Mouse (Mus musculus) monocyte, adult 5-6 weeks (primary cell): ENCODE measurements at regions not wholly inside any gene's neighbourhood (a gene's known extent, or its start where the extent isn't known, plus 50 kb on each side); places are given as distances from the start of the nearest gene placed in this dataset.

Source experiments
- ATAC-seq: fragments of 153-309, 156-312 bp; replicated peaks from 2 replicates; pipeline ENCODE4 v1.8.0; 2017; ENCODE audit warnings: mild to moderate bottlenecking; ENCODE audit not compliant: low TSS enrichment, insufficient number of reproducible peaks, severe bottlenecking, poor library complexity, low FRiP score

- no peak for ATAC-seq
These were observed 79.2 kb downstream of the 1700020N01Rik start for GRCm38 (mm10) chr10:21672171-21672570.

DNA sequence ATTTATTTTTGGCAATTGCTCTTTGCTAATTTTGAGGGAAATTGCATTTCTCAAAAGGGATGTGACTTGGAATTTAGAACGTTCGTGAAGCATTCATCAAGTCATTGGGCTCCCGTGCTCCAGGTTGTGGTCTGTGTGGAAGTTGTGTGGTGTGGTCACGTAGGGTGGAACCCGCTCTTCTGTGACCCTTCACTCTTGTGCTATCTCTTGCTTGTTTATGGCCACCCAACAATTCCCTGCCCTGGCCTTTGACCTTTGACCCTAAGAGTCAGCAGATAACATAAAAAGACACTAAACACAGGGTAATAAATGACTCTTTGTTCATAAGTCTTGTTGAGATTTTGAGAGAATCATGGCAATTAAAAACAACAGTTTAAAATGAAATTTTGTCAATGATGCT lies 79.7 kb downstream of the 1700020N01Rik start:
- no peak for ATAC-seq

DNA sequence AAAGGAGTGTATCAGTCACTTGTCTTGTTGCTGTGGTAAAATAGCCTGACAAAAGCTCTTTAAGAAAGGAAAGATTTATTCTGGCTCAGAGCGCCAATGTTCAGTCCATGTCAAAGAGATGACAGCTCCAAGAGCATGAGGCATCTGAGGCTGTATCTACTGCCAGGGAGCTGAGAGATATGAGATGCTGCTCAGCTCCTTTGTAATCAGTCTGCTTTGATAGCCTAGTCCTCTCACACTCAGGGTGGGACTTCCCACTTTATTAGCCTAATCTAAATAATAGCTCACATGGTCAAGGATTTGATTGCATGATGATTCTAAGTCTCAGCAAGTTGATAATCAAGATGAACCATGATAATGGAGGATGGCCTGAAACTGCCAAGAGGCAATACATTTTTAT lies 80.9 kb downstream of the 1700020N01Rik start:
- no peak for ATAC-seq

DNA sequence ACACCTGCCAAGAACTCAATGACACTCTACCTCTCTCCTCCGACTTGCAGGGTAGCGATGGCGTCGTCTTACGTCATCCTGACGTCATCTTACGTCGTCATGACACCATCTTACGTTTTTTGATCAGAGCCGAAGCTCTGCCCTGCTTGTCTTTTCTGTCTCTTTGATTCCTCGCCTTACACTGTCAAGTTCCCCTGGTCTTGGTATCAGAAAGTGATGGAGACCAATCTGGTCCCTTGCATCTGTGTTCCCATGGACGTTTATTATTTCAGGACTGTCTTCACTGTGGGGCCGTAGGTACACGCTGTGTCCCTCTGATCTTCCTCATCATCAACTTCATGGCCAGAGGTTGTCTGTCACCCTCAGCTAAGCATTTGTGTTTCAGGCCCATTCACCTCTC lies 82.8 kb downstream of the 1700020N01Rik start:
- no peak for ATAC-seq

GRCm38 (mm10) chr10:21677911-21678310 lies 85.0 kb downstream of the 1700020N01Rik start:
- ATAC-seq, result no peak

DNA sequence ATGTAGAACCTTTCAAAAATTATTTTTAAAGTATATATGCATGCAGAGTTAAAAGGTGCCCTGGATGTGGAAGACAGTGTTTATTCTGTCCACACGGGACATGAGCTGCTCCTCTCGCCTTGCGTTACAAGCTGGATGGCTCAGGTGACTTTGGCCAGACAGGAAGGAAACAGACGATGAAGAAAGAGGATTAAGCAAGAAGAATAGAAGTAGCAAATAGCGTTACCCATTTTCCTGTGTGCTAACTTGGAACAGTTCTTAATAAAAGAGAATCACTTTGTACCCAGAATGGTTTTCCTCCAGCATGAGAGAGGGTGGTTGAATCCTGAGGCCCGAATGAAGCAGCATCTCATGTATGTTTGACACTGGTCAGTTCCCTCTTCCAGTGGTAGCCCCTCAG lies 85.4 kb downstream of the 1700020N01Rik start:
- ATAC-seq, result no peak

- no peak for ATAC-seq
These were observed 86.0 kb downstream of the 1700020N01Rik start for GRCm38 (mm10) chr10:21678811-21679451.

DNA sequence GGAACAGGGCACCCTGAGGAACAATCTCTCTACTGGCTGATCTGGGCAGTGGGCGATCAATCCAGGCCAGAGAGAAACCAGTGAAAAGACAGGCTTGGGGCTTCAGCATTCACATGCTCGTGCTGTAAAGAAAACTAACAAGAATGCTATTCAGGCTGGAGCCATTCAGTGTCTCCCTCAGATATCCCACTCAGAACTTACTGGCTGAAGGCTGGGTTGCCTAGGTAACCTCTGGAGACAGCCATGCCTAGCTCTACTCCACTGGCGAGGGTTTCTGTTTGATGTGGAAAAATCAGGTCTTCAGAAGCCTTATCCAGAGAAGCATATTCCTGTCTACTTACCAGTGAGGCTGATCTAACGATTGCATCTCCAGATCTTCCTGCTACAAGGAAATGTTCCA lies 87.8 kb downstream of the 1700020N01Rik start:
- no peak for ATAC-seq

DNA sequence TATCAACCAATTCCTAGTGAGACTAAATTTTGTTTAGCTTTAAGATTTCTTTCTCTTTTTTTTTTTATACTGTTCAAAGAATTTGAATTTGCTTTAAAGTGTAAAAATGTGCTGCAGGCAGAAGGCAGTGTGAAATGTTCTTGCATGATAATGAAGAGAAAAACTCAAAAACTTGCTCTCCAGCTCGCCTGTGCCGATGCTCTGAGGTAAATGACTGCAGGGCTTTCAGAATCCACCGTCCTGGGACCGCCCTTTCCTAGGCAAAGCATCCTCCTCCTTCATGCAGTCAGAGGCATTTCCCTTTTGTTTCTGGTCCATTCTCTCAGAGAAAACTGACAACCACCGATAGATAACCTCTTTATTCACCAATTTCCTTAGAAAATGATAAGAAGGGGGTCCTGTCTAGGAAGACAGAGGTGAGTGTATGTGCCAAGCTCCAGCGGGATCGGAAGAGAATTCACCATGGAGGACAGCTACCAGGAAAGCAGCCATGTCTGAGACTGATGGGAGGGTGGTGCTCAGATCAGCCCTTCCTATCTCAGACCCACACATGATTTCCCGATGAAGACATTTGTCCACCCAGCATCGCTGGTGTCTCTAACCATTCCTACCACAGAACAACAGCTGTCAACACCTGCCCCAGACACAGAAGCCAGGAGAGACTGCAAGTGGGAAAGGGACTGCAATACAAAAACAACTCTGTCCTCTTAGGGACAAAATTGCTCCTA lies 91.5 kb downstream of the 1700020N01Rik start:
- ATAC-seq, result no peak

- ATAC-seq, result no peak; the same call in 1 of the 2 replicates
These were observed 92.3 kb downstream of the 1700020N01Rik start for GRCm38 (mm10) chr10:21685122-21685798.

DNA sequence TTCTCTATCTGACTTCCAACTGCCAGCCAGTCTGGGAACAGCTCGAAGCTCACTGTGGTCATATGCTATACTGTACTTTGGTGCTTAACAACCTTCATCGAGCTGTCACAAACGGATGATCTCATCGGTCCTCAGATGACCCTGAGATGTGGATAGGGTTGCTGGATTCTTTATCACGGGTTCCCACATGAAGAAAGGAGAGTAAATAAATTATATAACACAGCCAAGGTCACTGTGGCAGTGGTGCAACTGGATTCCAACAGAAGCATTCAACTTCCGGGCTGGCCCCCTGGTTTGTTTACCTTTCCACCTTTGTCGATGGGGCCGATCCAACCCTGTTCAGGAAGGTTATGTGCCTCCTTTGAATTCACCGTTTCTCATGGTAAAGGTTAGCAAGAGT lies 93.1 kb downstream of the 1700020N01Rik start:
- no peak for ATAC-seq

DNA sequence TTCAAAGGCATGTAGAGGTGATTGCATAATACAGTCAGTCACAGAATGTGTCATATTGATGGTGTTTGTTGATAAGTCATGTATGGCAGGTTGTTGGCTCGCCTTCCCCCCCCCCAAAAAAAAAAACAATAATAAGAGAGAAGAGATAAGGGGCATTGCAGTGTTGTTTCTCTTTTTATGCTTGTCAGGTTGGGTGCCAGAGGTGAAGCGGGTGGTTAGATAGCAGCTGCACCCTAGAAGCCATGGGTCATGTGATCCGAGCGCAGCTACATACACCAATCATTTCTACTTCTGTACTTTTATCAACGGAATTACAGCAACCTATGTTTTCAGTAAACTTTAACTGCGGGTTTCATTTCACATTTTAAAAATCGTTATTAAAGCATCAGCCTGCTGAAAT lies 94.5 kb downstream of the 1700020N01Rik start:
- ATAC-seq, result no peak

- no peak for ATAC-seq
These were observed 95.6 kb downstream of the 1700020N01Rik start for GRCm38 (mm10) chr10:21688513-21688912.

DNA sequence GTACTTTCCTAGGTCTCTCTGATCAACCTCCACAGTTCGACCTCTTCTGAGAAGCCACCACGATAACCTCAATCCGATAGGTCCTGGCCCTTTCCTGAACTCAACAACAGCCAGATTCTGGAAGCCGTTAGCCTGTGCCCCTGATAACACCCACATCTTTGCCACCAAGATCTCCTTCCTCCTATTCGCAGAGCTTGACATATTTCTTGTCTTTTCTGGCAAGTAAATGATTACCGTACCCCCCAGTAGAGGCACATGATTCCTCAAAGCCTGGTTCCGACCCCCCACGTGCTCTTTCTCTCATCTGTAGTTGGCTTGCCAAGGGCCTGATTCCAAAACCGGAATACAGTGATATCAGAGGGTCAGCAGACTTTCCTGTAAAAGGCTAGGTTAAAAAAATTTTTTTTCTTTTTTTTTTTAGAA lies 96.9 kb downstream of the 1700020N01Rik start:
- ATAC-seq, result no peak

DNA sequence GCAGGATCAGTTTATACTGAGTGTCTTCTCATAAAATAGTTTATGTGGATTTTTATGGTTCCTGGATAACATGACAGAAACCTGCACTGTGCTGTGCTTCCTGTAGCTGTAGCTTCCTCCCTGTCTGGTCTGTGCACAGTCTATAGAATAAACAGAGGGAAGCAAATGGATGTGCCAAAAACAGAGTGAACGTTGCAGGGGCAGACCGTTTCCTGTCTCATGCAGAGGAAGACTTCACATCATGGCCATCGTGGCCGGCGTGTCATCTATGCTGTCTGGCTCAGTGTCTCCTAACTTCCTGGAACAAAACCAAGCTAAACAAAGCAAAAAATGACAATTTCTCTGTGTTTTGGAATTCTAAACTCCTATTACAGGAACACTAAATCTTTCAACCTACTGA lies 102.2 kb downstream of the 1700020N01Rik start:
- no peak for ATAC-seq

DNA sequence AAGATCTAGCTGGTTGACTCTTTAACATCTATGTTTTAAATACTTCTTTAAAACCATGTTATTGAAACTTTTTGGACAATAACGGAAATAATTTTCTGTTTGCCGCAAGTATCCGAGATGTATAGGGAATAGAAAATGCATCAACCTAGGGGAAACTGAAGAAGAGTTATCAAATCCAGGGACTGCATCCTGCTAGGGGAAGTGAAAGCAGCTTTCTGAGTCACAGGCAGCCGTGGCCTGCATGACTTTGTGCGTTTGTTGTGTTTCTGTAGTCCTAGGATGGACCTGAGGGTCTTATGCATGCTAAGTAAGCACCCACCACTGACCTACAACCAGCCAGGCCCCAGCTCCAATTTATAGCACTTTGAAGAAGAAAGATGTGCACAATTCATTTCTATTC lies 103.7 kb downstream of the 1700020N01Rik start:
- ATAC-seq, result no peak

GRCm38 (mm10) chr10:21701580-21701979 lies 108.6 kb downstream of the 1700020N01Rik start:
- no peak for ATAC-seq

GRCm38 (mm10) chr10:21702134-21702533 lies 109.2 kb downstream of the 1700020N01Rik start:
- ATAC-seq, result no peak

DNA sequence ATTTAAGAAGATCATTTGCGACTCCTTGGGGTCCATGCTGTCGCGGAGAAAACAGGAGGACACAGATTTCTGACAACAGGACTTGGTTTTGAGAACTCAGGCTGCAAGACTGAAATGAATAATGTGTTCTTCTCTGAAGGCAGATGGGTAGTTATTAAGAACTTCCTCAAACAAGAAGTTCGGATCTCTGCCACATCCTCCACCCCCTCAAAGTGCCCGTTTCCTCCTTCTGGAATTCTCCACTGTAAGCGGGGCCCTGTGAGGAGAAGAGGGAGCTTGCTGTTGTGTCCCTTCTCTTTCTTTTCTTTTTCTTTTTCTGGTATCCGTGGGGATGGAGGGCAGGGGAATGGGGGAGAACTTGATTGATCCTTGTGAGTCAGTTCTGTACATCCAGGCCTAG lies 118.9 kb downstream of the 1700020N01Rik start:
- ATAC-seq, result no peak

DNA sequence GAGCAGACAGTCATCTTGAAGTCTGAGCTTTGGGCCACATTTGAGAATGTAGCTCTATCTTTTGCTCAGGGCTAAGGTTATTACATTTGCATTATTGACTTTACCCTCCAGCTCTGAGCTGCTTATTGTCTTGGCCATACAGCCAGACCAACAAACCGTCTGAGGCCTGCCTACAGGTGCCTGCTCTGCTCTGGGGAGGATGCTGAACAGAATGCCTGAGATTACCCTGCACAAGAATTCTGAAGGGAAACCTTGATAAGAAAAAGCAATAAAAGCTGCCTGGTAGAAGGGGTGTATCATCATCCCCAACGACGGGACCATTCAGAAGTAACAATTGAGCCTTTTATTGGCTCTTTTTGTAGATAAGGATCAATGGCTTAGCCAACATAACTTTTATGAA lies 119.9 kb downstream of the 1700020N01Rik start:
- no peak for ATAC-seq
